Mouse (Mus musculus) ES-Bruce4 (cell line): ENCODE measurements at regions not wholly inside any gene's neighbourhood (a gene's known extent, or its start where the extent isn't known, plus 50 kb on each side); places are given as distances from the start of the nearest gene placed in this dataset.

Experiments used
- H3K27ac ChIP-seq: 2 replicates; pipeline ENCODE4 v1.5.1; 2012; ENCODE audit warnings: low read length, inconsistent platforms; ENCODE audit not compliant: insufficient read depth
- H3K27me3 ChIP-seq: 2 replicates; pipeline ENCODE4 v1.6.1; 2012; ENCODE audit warnings: mild to moderate bottlenecking, low read length, inconsistent platforms; ENCODE audit not compliant: control insufficient read depth, poor library complexity, insufficient read depth, severe bottlenecking
- H3K36me3 ChIP-seq: 2 replicates; pipeline ENCODE4 v1.6.1; 2012; ENCODE audit warnings: inconsistent platforms, mild to moderate bottlenecking, low read length, moderate library complexity; ENCODE audit not compliant: control insufficient read depth, poor library complexity, insufficient read depth, severe bottlenecking
- H3K4me1 ChIP-seq: one replicate; pipeline ENCODE4 v1.8.1; 2011; ENCODE audit warnings: low read length; ENCODE audit not compliant: control insufficient read depth, insufficient read depth
- H3K4me3 ChIP-seq: 2 replicates; pipeline ENCODE4 v1.5.1; 2011; ENCODE audit warnings: low read depth, mild to moderate bottlenecking, low read length
- H3K9ac ChIP-seq: 2 replicates; pipeline ENCODE4 v1.6.1; 2012; ENCODE audit warnings: low read depth, mild to moderate bottlenecking, inconsistent platforms; ENCODE audit not compliant: poor library complexity, severe bottlenecking
- H3K9me3 ChIP-seq: replicated peaks from 2 replicates; pipeline ENCODE4 v1.6.1; 2012; ENCODE audit warnings: mild to moderate bottlenecking, low read length, inconsistent platforms; ENCODE audit not compliant: control insufficient read depth, poor library complexity, insufficient read depth, severe bottlenecking
- CTCF ChIP-seq: IDR thresholded peaks from one replicate; pipeline ENCODE4 v1.8.1; 2011; ENCODE audit warnings: low read depth, low read length
- EP300 ChIP-seq: IDR thresholded peaks from 2 replicates; pipeline ENCODE4 v1.6.1; 2011; ENCODE audit warnings: low read depth, low read length; ENCODE audit not compliant: insufficient read depth
- POLR2A ChIP-seq: IDR thresholded peaks from one replicate; pipeline ENCODE4 v1.8.1; 2011; ENCODE audit warnings: low read length; ENCODE audit not compliant: insufficient read depth

DNA sequence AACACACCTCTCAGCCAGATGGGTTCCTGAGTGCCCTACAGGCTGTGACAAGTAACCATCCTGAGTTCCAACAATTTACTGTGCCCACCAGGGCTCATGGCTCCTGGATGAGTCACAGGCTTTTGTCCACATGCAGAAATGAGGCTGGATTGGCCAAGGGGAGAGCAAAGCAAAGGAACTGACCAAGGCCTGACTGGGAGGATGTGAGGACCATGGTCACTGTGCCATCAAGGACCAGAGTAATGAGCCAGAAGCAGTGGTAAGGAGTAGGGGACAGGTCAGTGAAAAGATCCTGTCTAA lies 69.8 kb downstream of the Ackr3 start:
- no peak for TF ChIP-seq EP300
- no peak for TF ChIP-seq POLR2A
- no peak for TF ChIP-seq CTCF
- Histone ChIP-seq H3K27me3 (no peaks in the 10 kb centered on the region), H3K4me3 (no peak overlapping the region), H3K27ac (no peak overlapping the region), H3K9me3 (no peaks in the 10 kb centered on the region), H3K4me1 (peaks cover 4% of the 10 kb centered on the region), H3K9ac (no peak overlapping the region), H3K36me3 (no peaks in the 10 kb centered on the region)

DNA sequence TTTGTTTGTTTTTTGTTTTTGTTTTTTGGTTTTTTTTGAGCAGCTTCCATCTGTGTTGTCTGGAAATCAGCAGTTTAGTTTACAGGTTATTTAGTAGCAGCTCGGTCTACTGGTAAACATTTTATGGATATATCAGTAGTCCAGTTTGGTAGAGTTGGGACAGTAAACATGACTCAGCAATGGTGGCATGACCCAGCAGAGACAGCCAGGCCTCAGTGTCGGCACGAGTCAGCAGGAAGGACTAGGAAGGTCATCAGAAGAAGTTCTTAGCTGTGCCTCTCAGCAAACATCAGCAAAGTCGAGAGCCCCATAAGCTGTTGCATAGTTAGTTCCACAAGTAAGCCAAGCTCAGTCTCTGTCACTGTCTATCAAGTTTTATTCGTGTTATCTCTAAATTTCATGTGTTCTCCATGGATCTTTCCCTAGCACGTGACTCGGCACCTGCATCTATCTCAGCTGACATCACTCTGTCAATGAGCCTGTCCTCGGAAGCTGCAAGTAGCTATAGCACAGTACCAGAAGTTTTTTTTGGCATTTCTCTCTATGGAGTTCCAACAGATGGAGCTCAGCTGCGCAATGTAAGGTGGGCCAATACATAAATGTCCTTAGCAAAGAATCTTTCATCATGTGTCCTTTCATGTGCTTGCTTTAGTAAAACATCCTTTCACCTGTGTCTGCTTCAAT lies 71.3 kb downstream of the Ackr3 start:
- Histone ChIP-seq H3K9me3 (no peaks in the 10 kb centered on the region), H3K9ac (no peak overlapping the region), H3K4me1 (peaks cover 4% of the 10 kb centered on the region), H3K4me3 (no peak overlapping the region), H3K36me3 (no peaks in the 10 kb centered on the region), H3K27me3 (no peaks in the 10 kb centered on the region), H3K27ac (no peak overlapping the region)
- TF ChIP-seq CTCF (no peak), POLR2A (no peak)

- TF ChIP-seq CTCF (peak; percentile 33), EP300 (0 out of 2 replicates have a peak, but pooled peaks have one; percentile 3), POLR2A (no peak)
- H3K27ac ChIP-seq, result no peak overlapping the region
- H3K9me3 ChIP-seq, result no peaks in the 10 kb centered on the region
- no peaks in the 10 kb centered on the region for H3K27me3 ChIP-seq
- no peak overlapping the region for H3K9ac ChIP-seq
- H3K4me3 ChIP-seq, result no peak overlapping the region
- H3K4me1 ChIP-seq, result peaks cover 4% of the 10 kb centered on the region
- H3K36me3 ChIP-seq, result no peaks in the 10 kb centered on the region
Observed at GRCm38 (mm10) chr1:90275786-90276520, 72.2 kb downstream of the Ackr3 start.

DNA sequence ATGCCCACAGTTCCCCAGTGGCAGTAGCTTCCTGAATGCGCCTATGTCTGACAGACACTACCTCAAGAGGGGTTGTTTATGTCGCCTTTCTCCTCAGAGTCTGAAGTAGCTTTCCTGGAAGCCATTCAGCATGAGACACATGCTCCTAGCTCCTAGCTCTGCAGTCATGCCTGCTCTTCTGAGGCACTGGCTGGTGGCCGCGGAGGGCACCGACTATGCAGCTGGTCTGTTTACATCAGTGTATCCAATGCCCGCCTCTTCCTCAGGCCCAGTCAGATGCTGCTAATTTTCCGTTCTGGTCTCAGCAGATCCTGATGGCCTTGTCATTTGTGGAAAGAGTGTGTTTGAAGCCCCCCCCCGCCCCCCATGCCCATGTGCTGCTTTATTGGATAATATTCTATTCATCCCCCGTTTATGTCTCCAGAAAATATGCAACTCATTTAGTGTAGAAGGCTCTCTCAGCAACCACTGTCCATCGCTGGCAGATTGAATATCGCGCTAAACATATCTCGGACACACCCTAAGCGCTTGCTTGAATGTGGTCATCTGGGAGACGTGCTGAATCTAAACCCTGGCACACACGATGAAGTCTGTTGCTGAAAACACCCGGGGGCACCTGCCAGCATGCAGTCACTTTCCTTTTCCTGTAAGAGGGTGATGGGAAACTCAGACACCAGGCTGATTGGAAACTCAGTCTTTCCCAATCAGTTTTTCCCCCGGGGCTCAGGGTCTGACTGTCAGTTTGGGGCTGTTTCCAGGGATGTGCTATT lies 73.9 kb downstream of the Ackr3 start:
- no peak for TF ChIP-seq POLR2A
- Histone ChIP-seq H3K9me3 (no peaks in the 10 kb centered on the region), H3K4me1 (peaks cover 4% of the 10 kb centered on the region), H3K9ac (no peak overlapping the region), H3K27me3 (no peaks in the 10 kb centered on the region), H3K36me3 (no peaks in the 10 kb centered on the region), H3K4me3 (no peak overlapping the region), H3K27ac (no peak overlapping the region)

DNA sequence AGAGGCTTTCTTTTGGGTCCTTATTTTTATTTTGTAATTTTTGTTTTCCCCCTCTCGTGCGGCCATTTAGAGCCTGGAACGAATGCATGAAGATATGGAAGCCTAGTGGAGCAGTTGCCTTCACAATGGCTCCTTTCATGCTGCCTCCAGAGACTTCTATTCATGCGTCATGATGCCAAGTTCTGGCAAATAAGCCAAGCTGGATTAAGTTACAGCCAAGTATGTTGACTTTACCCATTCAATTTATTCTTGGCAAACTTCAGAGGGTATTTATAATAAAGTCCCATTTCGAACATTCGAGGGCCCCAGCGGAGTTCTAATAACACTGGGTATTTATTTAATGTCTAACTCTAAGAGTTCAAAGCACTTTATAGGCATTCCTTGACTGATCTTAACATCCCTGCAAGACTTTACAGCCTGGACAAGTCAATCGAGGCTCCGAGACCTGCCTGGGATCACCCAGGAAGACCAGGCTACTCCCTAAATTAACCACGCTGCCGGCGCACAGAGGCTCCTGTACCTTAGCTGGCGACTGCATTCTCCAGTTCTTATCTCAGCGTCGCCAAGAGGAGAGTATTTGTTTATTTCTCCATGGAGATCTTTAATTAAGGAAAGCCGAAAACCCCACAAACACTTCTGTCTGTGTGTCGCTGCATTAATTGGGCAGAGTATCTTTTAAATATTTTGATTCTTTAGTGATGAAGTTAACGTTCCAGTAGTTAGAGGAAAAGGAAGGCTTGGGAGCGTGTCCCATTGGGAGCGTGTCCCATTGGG lies 75.5 kb downstream of the Ackr3 start:
- peaks cover 4% of the 10 kb centered on the region for H3K4me1 ChIP-seq
- TF ChIP-seq POLR2A (no peak), CTCF (no peak), EP300 (no peak)

More for the DNA sequence above, 75.5 kb downstream of the Ackr3 start:
- no peak overlapping the region for H3K27ac ChIP-seq
- H3K27me3 ChIP-seq, result no peaks in the 10 kb centered on the region
- no peaks in the 10 kb centered on the region for H3K9me3 ChIP-seq
- H3K36me3 ChIP-seq, result no peaks in the 10 kb centered on the region
- no peak overlapping the region for H3K4me3 ChIP-seq
- H3K9ac ChIP-seq, result no peak overlapping the region
